Mouse (Mus musculus): ENCODE data around the gene Sacs.

Sacs gene

DNA sequence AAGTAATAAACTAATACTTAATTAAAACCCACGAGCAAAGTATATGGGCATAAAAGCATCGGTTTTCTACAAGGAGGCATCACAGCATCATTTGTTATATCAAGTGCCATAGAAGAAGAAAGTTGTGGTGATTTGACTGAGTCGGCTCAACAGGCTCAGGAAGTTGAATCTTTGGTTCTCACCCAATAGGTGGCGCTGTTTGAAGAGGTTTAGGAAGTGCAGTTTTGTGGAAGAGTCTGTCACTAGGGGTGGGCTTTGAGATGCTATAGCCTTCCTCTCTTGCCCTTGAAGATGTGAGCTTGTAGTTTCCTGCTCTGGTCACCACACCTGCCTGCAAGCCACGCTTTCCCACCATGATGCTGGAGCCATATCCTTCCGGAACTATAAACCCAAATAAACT is 104.4 kb downstream of the Sacs start:
- peak; percentile 63 for DNase-seq

GRCm38 (mm10) chr14:61246444-61246843 is 108.2 kb downstream of the Sacs start:
- DNase-seq, result no peak

- no peak for DNase-seq
Measured at GRCm38 (mm10) chr14:61252596-61253388, 114.5 kb downstream of the Sacs start.

- no peak for DNase-seq
Measured at GRCm38 (mm10) chr14:61258352-61258751, 120.1 kb downstream of the Sacs start, which contains the start of gene Sgcg. Gene Sgcg (minus strand): TSS chr14:61258490.

GRCm38 (mm10) chr14:61259084-61259483 is 120.8 kb downstream of the Sacs start:
- DNase-seq, result no peak

GRCm38 (mm10) chr14:61267908-61268475 is 129.7 kb downstream of the Sacs start:
- DNase-seq, result no peak

GRCm38 (mm10) chr14:61274414-61275198 is 136.3 kb downstream of the Sacs start:
- no peak for DNase-seq

GRCm38 (mm10) chr14:61277285-61277684 is 139.0 kb downstream of the Sacs start:
- peak; percentile 82 for DNase-seq

DNA sequence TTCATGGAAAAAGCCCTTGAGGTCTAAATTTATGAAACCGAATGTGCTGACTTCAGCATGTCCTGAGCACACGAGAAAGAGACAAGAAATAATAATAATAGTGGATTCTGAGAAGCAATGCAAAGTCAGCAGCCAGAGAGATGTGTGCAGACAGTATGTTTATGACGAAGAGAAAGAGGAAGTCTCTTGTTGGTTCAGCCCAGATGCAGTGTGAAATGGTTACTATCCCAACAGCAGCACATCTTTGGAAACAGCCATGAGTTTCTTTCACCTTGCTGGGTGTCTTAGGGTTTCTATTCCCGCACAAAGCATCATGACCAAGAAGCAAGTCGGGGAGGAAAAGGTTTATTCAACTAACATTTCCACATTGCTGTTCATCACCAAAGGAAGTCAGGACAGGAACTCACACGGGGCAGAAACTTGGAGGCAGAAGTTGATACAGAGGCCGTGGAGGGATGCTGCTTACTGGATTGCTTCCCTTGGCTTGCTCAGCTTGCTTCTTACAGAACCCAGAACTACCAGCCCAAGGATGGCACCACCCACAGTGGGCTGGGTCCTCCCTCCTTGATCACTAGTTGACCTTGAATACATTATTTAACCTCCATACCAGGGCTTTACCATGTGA is 140.5 kb downstream of the Sacs start:
- no peak for DNase-seq

DNA sequence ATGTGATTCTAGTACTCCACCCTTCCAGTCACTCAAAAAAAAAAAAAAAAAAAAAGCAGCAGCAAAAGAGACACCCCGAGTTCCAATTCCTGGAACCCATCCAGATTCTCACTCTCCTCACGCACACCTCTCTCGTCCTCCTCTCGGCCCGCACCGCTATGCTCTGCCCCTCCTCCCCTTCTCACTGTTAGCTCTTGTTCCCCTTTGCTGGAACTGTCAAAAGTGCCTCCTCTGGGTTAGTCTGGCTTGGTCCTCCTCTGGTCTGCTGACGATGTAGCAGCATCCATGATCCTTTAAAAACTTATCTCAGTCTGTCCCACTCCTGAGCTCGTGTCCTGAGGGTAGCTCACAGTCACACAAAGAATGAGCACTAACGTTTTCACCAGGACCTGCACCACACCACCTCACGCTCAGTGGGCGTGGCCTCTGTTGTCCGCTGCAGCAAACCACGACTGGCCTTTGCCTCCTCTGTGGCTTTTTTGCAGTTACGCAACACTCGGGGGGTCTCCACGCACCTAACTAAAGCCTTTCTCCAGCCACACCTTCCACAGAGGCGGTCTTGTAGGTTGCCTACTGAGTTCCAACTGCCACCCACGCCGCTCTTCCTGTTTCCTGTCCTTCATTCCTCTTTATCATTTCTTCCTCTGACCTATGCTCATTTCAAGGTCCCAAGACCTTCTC is 150.5 kb downstream of the Sacs start:
- DNase-seq, result peak; percentile 23

All from thymus, postnatal 4 days (tissue).